ENCODE assay signal across 9 mouse cellular contexts in genomic region chr4:134052560-134052959, GRCm38 (mm10). TPM values are rescaled to one million over a fixed set of nuclear protein-coding genes. Genes with fewer than 3 reads are reported as not detected.
DNase-seq lines count a peak whose midpoint lies in the region; ATAC-seq lines count a peak whose summit lies in the region.
"Had no signal": no experiment of that assay in that cellular context is flagged by ENCODE, and none has a peak within 500 bp of the region (broad histone marks: within the 10 kb centered on the region; RNA-seq: fewer than 3 reads in every experiment).

No protein-coding gene starts in this region.

- 3% methylated on average over 8 of the region's 8 CpGs for WGBS in heart, embryonic 14.5 days
- WGBS in hindbrain, embryonic 13.5 days = 27% methylated on average over 8 of the region's 8 CpGs

- no peaks in the 10 kb centered on the region for H3K27me3 ChIP-seq in heart, embryonic 14.5 days (ENCODE audit: control insufficient read depth, insufficient read depth, low read length)
- peaks cover 13% of the 10 kb centered on the region; the same call in 1 of the 2 replicates for H3K27me3 ChIP-seq in hindbrain, embryonic 13.5 days

- H3K36me3 ChIP-seq in heart, embryonic 14.5 days (ENCODE audit: control insufficient read depth, insufficient read depth, low read length) = no peaks in the 10 kb centered on the region
- H3K36me3 ChIP-seq in hindbrain, embryonic 13.5 days = no peaks in the 10 kb centered on the region

- 0 out of 2 replicates have a peak, but pooled peaks cover 3% of the 10 kb centered on the region for H3K9me3 ChIP-seq in heart, embryonic 14.5 days (ENCODE audit: control insufficient read depth, low read length)
- H3K9me3 ChIP-seq in hindbrain, embryonic 13.5 days = no peaks in the 10 kb centered on the region

- peak; percentile 68; the same call in 1 of the 2 replicates for ATAC-seq in heart, embryonic 14.5 days (ENCODE audit: insufficient number of reproducible peaks, insufficient read depth, low FRiP score, low read depth)
- no peak for ATAC-seq in hindbrain, embryonic 13.5 days (ENCODE audit: low FRiP score)

- H3K4me1 ChIP-seq in heart, embryonic 14.5 days (ENCODE audit: control insufficient read depth in 2 of 2, insufficient read depth in 2 of 2, low read length in 2 of 2) = peaks cover 14 to 16% of the 10 kb centered on the region in 2 experiments
- H3K4me1 ChIP-seq in hindbrain, embryonic 13.5 days (replicated peaks) = peaks cover 10% of the 10 kb centered on the region; the same call in 1 of the 2 replicates

- DNase-seq in kidney, postnatal 4 days = peak; percentile 55 to 58
- DNase-seq in kidney, adult 18-20 months = no peak
- DNase-seq in MN1 (ENCODE audit: low spot score) = peak; percentile 32
- DNase-seq in brain, adult 2 months (ENCODE audit: low read depth, low spot score) = peak; percentile 83
- DNase-seq in embryo, embryonic 11 days = no peak
- no peak for DNase-seq in layer of hippocampus, adult 9-10 months (ENCODE audit: low spot score)

- no peak overlapping the region for H3K4me2 ChIP-seq in heart, embryonic 14.5 days (ENCODE audit: low read length)
- no peak overlapping the region for H3K4me2 ChIP-seq in hindbrain, embryonic 13.5 days

- no peak overlapping the region for H3K4me3 ChIP-seq in heart, embryonic 14.5 days (ENCODE audit: control insufficient read depth in 1 of 2, insufficient read depth in 1 of 2, low read depth in 1 of 2, low read length in 2 of 2)
- H3K4me3 ChIP-seq in hindbrain, embryonic 13.5 days = no peak overlapping the region
- H3K4me3 ChIP-seq: layer of hippocampus, adult 2 months had no signal

- H3K27ac ChIP-seq in heart, embryonic 14.5 days (replicated peaks in 1 of 2; ENCODE audit: control insufficient read depth in 1 of 2, insufficient read depth in 1 of 2, low read depth in 2 of 2, low read length in 2 of 2) = peak overlapping the region in 1 of 2 experiments; percentile 20; a peak in 1 of 4 replicates
- H3K27ac ChIP-seq in hindbrain, embryonic 13.5 days = no peak overlapping the region
- H3K27ac ChIP-seq: layer of hippocampus, adult 2 months had no signal

- peak overlapping the region; percentile 26; the same call in 1 of the 2 replicates for H3K9ac ChIP-seq in heart, embryonic 14.5 days (ENCODE audit: low read length)
- H3K9ac ChIP-seq in hindbrain, embryonic 13.5 days = no peak overlapping the region

RNA-seq across cellular contexts. Expression of gene Zfp683, which starts 1.1 kb away (rescaled TPM):
- not detected in 2 replicates for polyA plus RNA-seq in heart, embryonic 14.5 days (2014; fragmentation: Nextera tagmentation; extraction: Ambion mirVana)
- not detected in 2 replicates for polyA plus RNA-seq in hindbrain, embryonic 13.5 days (2015; fragmentation: Nextera tagmentation; extraction: Ambion mirVana)

RNA-seq across cellular contexts. Expression of gene Crybg2, which starts 8.1 kb away (rescaled TPM):
- polyA plus RNA-seq in heart, embryonic 14.5 days (2014; fragmentation: Nextera tagmentation; extraction: Ambion mirVana) = 0.12 TPM in 1 of 2 replicates, not detected in the other
- polyA plus RNA-seq in hindbrain, embryonic 13.5 days (2015; fragmentation: Nextera tagmentation; extraction: Ambion mirVana) = 0.49 and 1.1 TPM in 2 replicates

RNA-seq across cellular contexts. Expression of gene Lin28a, which starts 33.9 kb away (rescaled TPM):
- 0.15 and 0.16 TPM in 2 replicates for polyA plus RNA-seq in heart, embryonic 14.5 days (2014; fragmentation: Nextera tagmentation; extraction: Ambion mirVana)
- polyA plus RNA-seq in hindbrain, embryonic 13.5 days (2015; fragmentation: Nextera tagmentation; extraction: Ambion mirVana) = 0.17 and 0.31 TPM in 2 replicates

RNA-seq across cellular contexts. Expression of gene Cd52, which starts 42.3 kb away (rescaled TPM):
- polyA plus RNA-seq in heart, embryonic 14.5 days (2014; fragmentation: Nextera tagmentation; extraction: Ambion mirVana) = 10.7 and 16.4 TPM in 2 replicates
- polyA plus RNA-seq in hindbrain, embryonic 13.5 days (2015; fragmentation: Nextera tagmentation; extraction: Ambion mirVana) = 3.9 TPM in 2 replicates

RNA-seq across cellular contexts. Expression of gene Ubxn11, which starts 49.8 kb away (rescaled TPM):
- 1.1 and 2.9 TPM in 2 replicates for polyA plus RNA-seq in heart, embryonic 14.5 days (2014; fragmentation: Nextera tagmentation; extraction: Ambion mirVana)
- 14.7 and 16.0 TPM in 2 replicates for polyA plus RNA-seq in hindbrain, embryonic 13.5 days (2015; fragmentation: Nextera tagmentation; extraction: Ambion mirVana)

Comparison
In these comparisons a context has a peak if more than half of its experiments do, and no peak if none do; other contexts are left out.
1. DNase-seq: peak in kidney, postnatal 4 days (2 of 2), MN1 (single experiment) and brain, adult 2 months (single experiment); none in kidney, adult 18-20 months (single experiment), embryo, embryonic 11 days (single experiment) and layer of hippocampus, adult 9-10 months (single experiment).